Mouse (Mus musculus) midbrain, embryonic 15.5 days (tissue): ENCODE measurements around the gene Gpm6b. TPM values are rescaled to one million over a fixed set of nuclear protein-coding genes. Genes with fewer than 3 reads are reported as not detected.

ENCODE experiments used
- ATAC-seq: fragments of 200-750 bp; cut with Nextera tagmentation; replicated peaks from 2 replicates; pipeline ENCODE4 v1.8.0; 2017; ENCODE audit warnings: moderate TSS enrichment
- H3K27ac ChIP-seq: fragments of 300-500 bp; sonication (generic); 2 replicates; pipeline ENCODE4 v1.5.1; 2015; ENCODE audit warnings: mild to moderate bottlenecking, inconsistent platforms
- H3K27me3 ChIP-seq: fragments of 300-500 bp; sonication (generic); replicated peaks from 2 replicates; pipeline ENCODE4 v1.6.1; 2015; ENCODE audit warnings: inconsistent platforms
- H3K36me3 ChIP-seq: fragments of 300-500 bp; sonication (generic); replicated peaks from 2 replicates; pipeline ENCODE4 v1.6.1; 2015; ENCODE audit warnings: inconsistent platforms
- H3K4me1 ChIP-seq: fragments of 300-500 bp; sonication (generic); 2 replicates; pipeline ENCODE4 v1.6.1; 2015; ENCODE audit warnings: inconsistent platforms
- H3K4me2 ChIP-seq: fragments of 300-500 bp; sonication (generic); 2 replicates; pipeline ENCODE4 v1.6.1; 2015; ENCODE audit warnings: inconsistent platforms, mild to moderate bottlenecking, moderate library complexity
- H3K4me3 ChIP-seq: fragments of 300-500 bp; sonication (generic); 2 replicates; pipeline ENCODE4 v1.5.1; 2015; ENCODE audit warnings: mild to moderate bottlenecking, inconsistent platforms
- H3K9ac ChIP-seq: fragments of 300-500 bp; sonication (generic); 2 replicates; pipeline ENCODE4 v1.6.1; 2015; ENCODE audit warnings: mild to moderate bottlenecking, inconsistent platforms
- H3K9me3 ChIP-seq: fragments of 300-500 bp; sonication (generic); 2 replicates; pipeline ENCODE4 v1.6.1; 2016; ENCODE audit warnings: inconsistent platforms
- WGBS: fragments of 180-500 bp; shearing (Covaris S2); methylation state at CpG from one replicate; pipeline ENCODE4 v1.1.7; 2015; ENCODE audit warnings: mixed read lengths; 5-methylcytosine and 5-hydroxymethylcytosine counted together
- polyA plus RNA-seq: library from polyadenylated mRNA; unstranded; fragments of >200 nt; fragmentation: Nextera tagmentation; extraction: Ambion mirVana; gene quantifications from 2 replicates; pipeline ENCODE4 v1.2.1, GENCODE M21; 2015

Gene Gpm6b
- polyA plus RNA-seq, 1 experiment from 2014 or later = 240 TPM

GRCm38 (mm10) chrX:166365458-166366213 is 126.9 kb downstream of the Gpm6b start:
- no peak overlapping the region for H3K27ac ChIP-seq
- no peaks in the 10 kb centered on the region for H3K4me1 ChIP-seq
- no peaks in the 10 kb centered on the region for H3K9me3 ChIP-seq
- 65% methylated on average over 8 of the region's 8 CpGs for WGBS
- no peak overlapping the region for H3K4me3 ChIP-seq
- no peak for ATAC-seq
- H3K9ac ChIP-seq = no peak overlapping the region
- peaks cover 6% of the 10 kb centered on the region; the same call in 1 of the 2 replicates for H3K27me3 ChIP-seq
- H3K4me2 ChIP-seq = no peak overlapping the region
- H3K36me3 ChIP-seq = no peaks in the 10 kb centered on the region

GRCm38 (mm10) chrX:166376681-166377328 is 138.1 kb downstream of the Gpm6b start:
- no peak overlapping the region for H3K4me3 ChIP-seq
- no peak for ATAC-seq
- no peak overlapping the region for H3K9ac ChIP-seq
- H3K4me1 ChIP-seq = no peaks in the 10 kb centered on the region
- H3K9me3 ChIP-seq = no peaks in the 10 kb centered on the region
- no peaks in the 10 kb centered on the region for H3K27me3 ChIP-seq
- H3K36me3 ChIP-seq = no peaks in the 10 kb centered on the region
- WGBS = 76% methylated on average over 9 of the region's 9 CpGs
- no peak overlapping the region for H3K27ac ChIP-seq
- no peak overlapping the region for H3K4me2 ChIP-seq

- H3K27me3 ChIP-seq = no peaks in the 10 kb centered on the region
- no peak for ATAC-seq
- H3K36me3 ChIP-seq = no peaks in the 10 kb centered on the region; the same call in 1 of the 2 replicates
- no peak overlapping the region for H3K27ac ChIP-seq
- no peak overlapping the region for H3K4me3 ChIP-seq
- 90% methylated on average over 5 of the region's 5 CpGs for WGBS
- H3K9ac ChIP-seq = no peak overlapping the region
- no peaks in the 10 kb centered on the region for H3K4me1 ChIP-seq
- no peaks in the 10 kb centered on the region for H3K9me3 ChIP-seq
- no peak overlapping the region for H3K4me2 ChIP-seq
These were observed 139.9 kb downstream of the Gpm6b start for GRCm38 (mm10) chrX:166378652-166379051.

GRCm38 (mm10) chrX:166383606-166384005 is 144.9 kb downstream of the Gpm6b start:
- WGBS = 87% methylated on average over 2 of the region's 2 CpGs
- no peak overlapping the region for H3K4me3 ChIP-seq
- H3K27me3 ChIP-seq = 0 out of 2 replicates have a peak, but pooled peaks cover 8% of the 10 kb centered on the region
- H3K9ac ChIP-seq = no peak overlapping the region
- no peaks in the 10 kb centered on the region for H3K4me1 ChIP-seq
- no peak overlapping the region for H3K4me2 ChIP-seq
- ATAC-seq = no peak
- H3K36me3 ChIP-seq = no peaks in the 10 kb centered on the region; the same call in 1 of the 2 replicates
- no peak overlapping the region for H3K27ac ChIP-seq
- no peaks in the 10 kb centered on the region for H3K9me3 ChIP-seq

GRCm38 (mm10) chrX:166384935-166385334 is 146.2 kb downstream of the Gpm6b start:
- 69% methylated on average over 3 of the region's 3 CpGs for WGBS
- no peaks in the 10 kb centered on the region for H3K9me3 ChIP-seq
- H3K4me1 ChIP-seq = no peaks in the 10 kb centered on the region
- no peak for ATAC-seq
- no peaks in the 10 kb centered on the region; the same call in 1 of the 2 replicates for H3K36me3 ChIP-seq
- 0 out of 2 replicates have a peak, but pooled peaks cover 8% of the 10 kb centered on the region for H3K27me3 ChIP-seq
- H3K9ac ChIP-seq = no peak overlapping the region
- H3K27ac ChIP-seq = no peak overlapping the region
- H3K4me3 ChIP-seq = no peak overlapping the region
- no peak overlapping the region for H3K4me2 ChIP-seq

- no peaks in the 10 kb centered on the region for H3K9me3 ChIP-seq
- H3K27ac ChIP-seq = no peak overlapping the region
- no peak overlapping the region for H3K4me2 ChIP-seq
- 83% methylated on average over 6 of the region's 6 CpGs for WGBS
- no peak overlapping the region for H3K9ac ChIP-seq
- H3K4me3 ChIP-seq = no peak overlapping the region
- no peak for ATAC-seq
- H3K36me3 ChIP-seq = no peaks in the 10 kb centered on the region; the same call in 1 of the 2 replicates
- no peaks in the 10 kb centered on the region for H3K4me1 ChIP-seq
- H3K27me3 ChIP-seq = 0 out of 2 replicates have a peak, but pooled peaks cover 8% of the 10 kb centered on the region
These were observed 147.9 kb downstream of the Gpm6b start for GRCm38 (mm10) chrX:166386656-166387055.

- 84% methylated on average over 1 of the region's 1 CpGs for WGBS
- no peak for ATAC-seq
- Histone ChIP-seq H3K9me3 (no peaks in the 10 kb centered on the region), H3K4me2 (no peak overlapping the region), H3K4me3 (no peak overlapping the region), H3K36me3 (no peaks in the 10 kb centered on the region), H3K4me1 (no peaks in the 10 kb centered on the region), H3K9ac (no peak overlapping the region), H3K27me3 (no peaks in the 10 kb centered on the region), H3K27ac (no peak overlapping the region)
These were observed 155.0 kb downstream of the Gpm6b start for GRCm38 (mm10) chrX:166393753-166394152.

GRCm38 (mm10) chrX:166407865-166408264 is 169.2 kb downstream of the Gpm6b start:
- no peaks in the 10 kb centered on the region for H3K9me3 ChIP-seq

GRCm38 (mm10) chrX:166416196-166416595 is 177.5 kb downstream of the Gpm6b start:
- H3K9ac ChIP-seq = no peak overlapping the region
- H3K27me3 ChIP-seq = no peaks in the 10 kb centered on the region
- no peak overlapping the region for H3K27ac ChIP-seq
- WGBS = 78% methylated on average over 6 of the region's 6 CpGs
- H3K9me3 ChIP-seq = no peaks in the 10 kb centered on the region
- H3K4me1 ChIP-seq = no peaks in the 10 kb centered on the region
- H3K4me3 ChIP-seq = no peak overlapping the region
- no peak overlapping the region for H3K4me2 ChIP-seq
- no peak for ATAC-seq
- no peaks in the 10 kb centered on the region for H3K36me3 ChIP-seq

More at GRCm38 (mm10) chrX:166407865-166408264, 169.2 kb downstream of the Gpm6b start:
- H3K36me3 ChIP-seq = no peaks in the 10 kb centered on the region
- H3K4me3 ChIP-seq = no peak overlapping the region
- no peak overlapping the region for H3K4me2 ChIP-seq
- no peak overlapping the region for H3K27ac ChIP-seq
- H3K4me1 ChIP-seq = no peaks in the 10 kb centered on the region
- no peak for ATAC-seq
- no peaks in the 10 kb centered on the region for H3K27me3 ChIP-seq
- no peak overlapping the region for H3K9ac ChIP-seq

GRCm38 (mm10) chrX:166434812-166435211 is 196.1 kb downstream of the Gpm6b start:
- no peak overlapping the region for H3K4me2 ChIP-seq
- H3K27ac ChIP-seq = no peak overlapping the region
- H3K9ac ChIP-seq = no peak overlapping the region
- no peaks in the 10 kb centered on the region for H3K9me3 ChIP-seq
- H3K27me3 ChIP-seq = 0 out of 2 replicates have a peak, but pooled peaks cover 3% of the 10 kb centered on the region
- no peaks in the 10 kb centered on the region for H3K36me3 ChIP-seq
- H3K4me1 ChIP-seq = 0 out of 2 replicates have a peak, but pooled peaks cover 3% of the 10 kb centered on the region
- H3K4me3 ChIP-seq = no peak overlapping the region
- ATAC-seq = no peak
- WGBS = 86% methylated on average over 2 of the region's 2 CpGs
